Mouse (Mus musculus): Measurements from ENCODE around the gene Robo4.

Gene Robo4

DNA sequence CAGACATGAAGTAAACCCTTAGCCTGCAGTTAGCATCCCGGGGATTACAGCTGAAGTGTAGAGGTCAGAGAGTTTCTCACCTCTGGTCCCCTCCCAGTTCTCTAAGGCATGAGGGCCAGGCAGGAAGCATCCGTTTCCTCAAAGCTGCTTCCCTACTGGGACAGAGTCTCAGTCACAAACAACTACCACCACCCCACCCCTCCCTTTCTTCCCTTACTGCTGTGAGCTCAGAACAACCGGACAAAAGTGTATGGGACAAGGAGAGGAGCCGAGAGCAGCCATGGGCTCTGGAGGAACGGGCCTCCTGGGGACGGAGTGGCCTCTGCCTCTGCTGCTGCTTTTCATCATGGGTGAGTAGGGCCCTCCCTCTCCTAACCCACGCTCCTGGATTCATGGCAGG lies at the start of gene Robo4:
TSS of gene Robo4 (plus strand) at position 96 of the 400 bp plus-strand sequence.
- peak; percentile 79 for DNase-seq (ENCODE audit: low spot score)

DNA sequence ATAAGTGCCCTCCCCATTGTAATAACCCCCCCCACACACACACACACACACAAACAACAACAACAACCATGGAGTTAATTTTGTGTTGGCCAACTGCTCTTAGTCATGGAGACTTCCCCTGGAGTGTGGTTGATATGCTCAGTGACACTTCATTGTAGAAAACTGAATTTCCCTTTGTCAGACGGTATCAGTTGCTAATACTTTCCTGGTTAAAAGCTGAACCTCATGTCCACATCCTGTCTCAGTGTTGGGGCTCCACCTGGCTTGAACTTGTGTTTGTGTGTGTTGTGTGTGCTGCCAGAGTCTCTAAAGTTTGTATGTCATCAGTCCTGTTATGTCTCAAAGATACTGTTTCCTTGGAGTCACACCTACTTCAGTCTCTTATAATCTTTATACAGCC lies 47.2 kb upstream of the Robo4 start:
- no peak for DNase-seq (ENCODE audit: low spot score)

DNA sequence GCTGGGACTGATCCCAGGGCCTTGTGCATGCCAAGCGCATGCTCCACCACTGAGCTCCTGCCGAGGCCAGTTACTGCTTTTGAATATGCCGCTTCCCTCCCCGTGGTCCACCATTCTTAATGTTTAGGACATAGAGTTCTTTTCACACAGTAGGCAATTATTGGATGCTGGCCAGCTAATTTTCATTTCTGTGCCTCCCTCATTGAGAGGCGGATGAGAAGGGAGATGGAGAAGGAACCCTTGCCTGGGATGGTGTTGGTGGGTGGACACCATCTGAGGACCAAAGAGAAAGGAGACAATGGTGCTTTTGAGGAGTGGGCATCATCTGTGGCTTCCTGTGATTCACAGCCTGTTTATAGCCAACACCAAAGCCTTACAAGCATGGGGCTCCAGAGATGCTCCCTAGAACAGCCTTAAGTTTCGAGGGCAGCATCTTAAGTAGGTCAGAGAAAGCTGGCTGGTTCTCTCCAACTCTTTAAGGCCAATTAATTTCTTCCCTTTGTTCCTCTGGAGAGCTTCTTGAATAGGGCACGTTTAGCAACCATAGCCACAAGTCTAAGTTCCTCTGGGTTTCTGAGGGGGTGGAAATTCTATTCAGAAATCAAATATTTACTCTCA lies 42.9 kb upstream of the Robo4 start:
- DNase-seq (ENCODE audit: low spot score): peak; percentile 57

DNA sequence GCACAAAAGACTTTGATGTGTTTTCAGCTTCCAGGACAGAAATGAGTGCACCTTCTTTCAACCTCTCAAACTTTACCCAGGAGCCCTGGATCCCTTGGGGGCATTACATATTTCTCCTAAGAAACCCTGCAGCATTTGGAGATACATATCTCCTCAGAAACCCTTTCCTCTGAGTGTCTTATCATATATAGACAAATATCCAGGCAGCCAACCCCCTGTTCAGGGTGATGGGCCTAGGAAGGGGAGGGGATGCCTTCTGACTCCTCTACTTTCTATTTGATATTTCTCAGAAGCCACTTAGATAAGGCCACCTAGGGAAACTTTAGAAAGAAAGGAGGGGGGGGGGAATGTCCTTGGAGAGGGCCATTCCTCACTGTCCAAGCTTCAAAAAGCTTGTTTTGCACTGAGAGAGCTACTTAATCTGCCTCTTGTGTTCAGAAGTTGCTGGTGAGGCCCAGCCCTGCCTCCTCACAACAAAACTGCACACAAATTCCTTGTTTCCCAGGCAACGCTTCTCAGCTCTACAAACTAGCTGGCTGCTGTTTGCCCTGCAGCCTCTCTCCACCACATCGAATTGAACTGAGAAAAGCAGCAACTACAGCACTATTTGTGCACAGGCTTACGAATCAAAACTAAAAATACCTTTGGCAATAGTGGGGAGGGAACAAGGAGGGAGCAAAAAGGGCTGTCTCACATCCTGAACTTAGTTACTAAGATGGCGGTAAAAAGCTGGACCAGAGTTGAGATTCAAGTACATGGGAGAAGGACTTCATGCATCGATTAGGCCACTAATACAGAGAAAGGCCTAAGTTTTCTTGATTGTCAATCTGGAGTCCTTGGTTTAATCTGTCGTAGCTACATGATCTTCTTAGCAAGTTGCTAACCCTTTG lies 42.1 kb upstream of the Robo4 start:
- DNase-seq (ENCODE audit: low spot score): peak; percentile 85

DNA sequence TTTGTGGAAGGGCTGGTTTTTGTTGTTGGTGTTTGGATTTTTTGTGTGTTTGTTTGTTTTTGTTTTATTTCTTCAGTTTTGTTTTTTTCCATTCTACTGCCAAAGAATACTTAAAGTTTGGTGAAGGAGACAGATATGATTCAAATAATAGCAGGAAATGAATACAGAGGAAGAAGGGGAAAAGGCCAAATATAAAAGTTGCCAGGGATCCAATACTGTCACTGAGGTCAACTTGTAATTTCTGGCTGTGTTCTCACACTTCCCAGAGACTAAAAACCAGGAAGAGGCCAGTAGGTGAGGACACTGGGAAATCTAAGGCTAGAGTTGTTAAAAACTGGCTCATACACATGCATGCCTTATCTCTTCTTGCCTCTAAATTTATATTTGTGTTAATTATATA lies 39.6 kb upstream of the Robo4 start:
- no peak for DNase-seq (ENCODE audit: low spot score)

DNA sequence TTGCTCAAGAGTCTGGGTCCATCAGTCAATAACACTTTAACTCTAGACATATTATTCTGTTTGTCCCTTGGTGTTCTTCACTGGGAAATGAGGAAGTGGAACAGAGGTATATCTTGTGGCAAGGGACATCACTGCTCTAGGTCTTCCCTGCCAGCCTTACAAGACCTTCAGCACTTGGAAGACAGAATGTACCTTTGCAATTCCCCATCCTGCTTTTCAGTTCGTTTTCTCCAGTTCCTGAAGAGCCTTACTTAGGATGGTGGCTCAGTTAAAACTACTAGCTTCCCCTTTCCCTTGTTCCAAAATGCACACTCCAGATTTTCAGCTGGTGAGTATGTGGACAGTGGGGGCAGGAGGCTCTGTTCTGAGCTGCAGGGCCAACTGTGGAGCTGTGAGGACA lies 38.8 kb upstream of the Robo4 start:
- no peak for DNase-seq (ENCODE audit: low spot score)

DNA sequence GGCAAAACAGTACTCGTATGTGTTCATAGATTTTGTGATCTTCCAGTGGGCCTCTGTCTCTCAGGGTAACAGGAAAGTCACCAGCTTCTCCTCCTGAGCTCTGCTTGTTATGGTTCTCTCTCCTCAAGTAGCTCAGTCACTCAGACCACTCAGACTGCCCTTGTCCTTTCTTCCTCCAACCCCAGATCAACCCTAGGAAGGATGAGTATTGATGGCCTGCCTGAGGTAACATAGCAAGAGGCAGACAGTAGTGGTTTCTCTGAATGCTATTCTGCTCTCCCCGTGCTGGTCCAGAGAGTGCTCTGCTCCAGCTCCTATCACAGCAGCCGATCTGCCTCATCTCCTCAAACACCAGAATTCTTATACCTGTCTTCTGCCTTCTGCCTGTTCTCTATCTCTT lies 38.1 kb upstream of the Robo4 start:
- DNase-seq (ENCODE audit: low spot score): no peak

DNA sequence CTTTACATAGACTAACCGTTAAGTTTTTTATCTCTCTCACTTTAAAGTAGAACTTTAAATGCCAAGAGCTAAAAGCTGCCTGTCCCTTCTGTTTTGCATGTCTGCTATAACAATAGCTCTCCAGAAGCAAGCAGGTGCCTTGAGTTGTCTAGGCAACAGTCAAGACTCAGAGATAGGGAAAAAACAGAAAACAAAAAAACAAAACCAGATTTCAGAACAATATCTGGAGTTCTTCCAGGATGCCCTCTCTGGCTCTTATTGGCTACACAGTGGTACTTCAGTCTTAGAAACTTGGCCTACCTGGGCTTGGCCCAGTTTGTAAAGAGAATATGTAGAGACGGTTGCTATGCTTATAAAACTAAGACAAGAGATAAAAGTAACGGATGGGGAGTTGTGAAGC lies 37.3 kb upstream of the Robo4 start:
- DNase-seq (ENCODE audit: low spot score): no peak

DNA sequence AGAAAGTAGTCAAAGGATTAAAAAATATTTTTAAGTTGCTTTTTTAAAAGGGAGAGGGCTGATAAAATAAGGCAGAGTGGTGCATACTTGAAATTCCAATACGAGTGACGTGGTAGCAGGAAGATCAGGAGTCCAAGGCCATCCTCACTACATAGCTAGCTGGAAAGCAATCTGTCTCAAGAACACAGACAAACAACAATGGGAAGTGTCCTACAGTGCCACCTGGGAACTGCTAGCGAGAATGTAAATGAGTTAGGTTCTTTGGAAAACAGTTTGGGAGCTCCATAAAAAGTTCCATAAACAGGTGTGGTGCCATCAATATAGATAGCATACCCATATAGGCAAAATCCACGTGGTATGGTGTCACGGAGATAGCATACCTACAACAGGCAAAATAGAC lies 36.0 kb upstream of the Robo4 start:
- DNase-seq (ENCODE audit: low spot score): no peak

DNA sequence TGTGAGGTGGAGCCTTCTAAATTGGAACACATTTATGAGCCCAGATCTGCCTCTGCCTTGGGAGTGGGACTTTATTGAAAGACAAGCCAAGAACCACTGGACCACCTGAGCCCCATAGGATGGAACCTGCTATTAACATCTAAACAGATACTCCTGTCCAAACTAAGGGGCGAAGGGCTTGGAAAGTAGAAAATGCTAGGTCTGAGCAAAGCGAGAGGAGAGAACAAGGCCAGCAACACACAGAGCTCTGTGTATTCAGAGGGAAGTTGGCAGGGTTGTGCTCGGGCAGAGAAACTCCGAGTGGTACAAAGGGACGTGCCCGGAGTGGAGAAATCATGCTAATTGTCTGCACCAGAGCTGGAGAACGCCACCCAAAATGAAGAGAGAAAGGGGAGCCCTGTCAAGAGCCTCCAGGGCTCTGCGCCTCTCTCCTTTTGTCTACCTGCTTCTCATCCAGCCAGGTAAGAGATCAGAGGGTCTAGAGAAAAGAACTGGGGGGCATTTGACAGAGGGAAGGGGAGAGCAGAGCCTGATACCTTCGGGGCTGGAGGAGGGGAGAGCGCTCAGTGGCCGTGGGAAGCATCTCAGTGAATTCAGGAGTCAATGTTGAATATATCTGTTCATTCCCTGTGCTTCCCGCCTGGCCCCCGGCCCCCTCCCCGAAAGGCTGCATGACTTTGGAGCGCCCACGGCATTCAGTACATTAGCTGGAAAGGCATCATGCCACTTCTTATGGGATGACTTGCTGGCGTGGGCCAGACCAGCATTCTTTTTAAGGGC lies 34.2 kb upstream of the Robo4 start, which contains the start of gene Hepacam:
TSS of gene Hepacam (plus strand) at position 51 of the 780 bp plus-strand sequence.
- DNase-seq (ENCODE audit: low spot score): no peak

DNA sequence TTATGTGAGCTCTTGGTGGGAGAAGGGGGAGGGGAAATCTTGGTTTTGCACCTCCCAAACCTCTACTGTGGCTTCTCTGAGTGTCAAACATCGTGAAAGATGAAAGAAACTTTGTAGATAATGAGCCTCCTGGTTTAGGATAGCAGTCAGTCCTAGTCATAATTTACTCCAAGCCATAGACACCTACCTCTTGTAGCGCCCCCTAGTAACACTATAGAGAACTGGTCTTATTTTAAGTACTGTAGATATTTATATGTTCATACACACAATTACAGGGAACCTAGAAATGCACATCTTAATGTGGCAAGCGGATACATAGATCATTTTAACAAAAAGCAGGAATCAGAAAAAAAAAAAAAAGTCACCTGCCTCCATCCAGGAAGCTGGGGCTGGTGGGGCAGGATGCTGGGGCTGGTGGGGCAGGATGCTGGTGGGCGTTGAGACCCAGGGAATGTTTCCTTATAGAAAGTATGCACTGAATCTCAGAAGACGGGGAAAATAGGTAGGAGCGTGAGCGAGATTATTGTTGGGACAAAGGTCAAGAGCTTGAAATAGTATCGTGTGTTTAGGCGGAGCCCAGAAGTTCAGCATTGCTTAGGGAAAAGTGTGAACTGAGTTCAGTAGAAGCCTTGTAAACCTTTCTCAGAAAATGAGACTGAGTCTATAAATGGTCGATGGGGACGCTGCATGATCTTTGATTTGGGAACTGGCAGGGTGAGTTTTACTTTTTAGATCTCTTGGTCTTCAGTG lies 33.4 kb upstream of the Robo4 start:
- no peak for DNase-seq (ENCODE audit: low spot score)

DNA sequence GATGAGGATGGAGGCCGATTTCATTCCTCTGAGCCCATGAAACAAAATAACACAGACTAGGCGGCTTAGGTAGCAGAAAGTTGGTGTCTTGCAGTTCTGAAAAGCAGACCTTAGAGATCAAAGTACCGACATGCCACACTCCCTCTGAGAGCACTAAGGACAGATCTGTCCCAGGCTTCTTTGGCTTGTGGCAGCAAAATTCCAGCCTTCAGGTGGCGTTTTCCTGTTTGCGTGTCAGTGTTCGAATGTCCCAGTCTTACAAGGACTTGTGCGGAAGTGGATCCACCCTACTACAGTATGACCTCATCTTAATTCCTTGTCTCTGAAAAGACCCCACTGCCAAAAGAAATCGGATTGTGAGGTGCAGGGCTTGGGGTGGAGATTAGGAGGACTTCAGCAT lies 32.8 kb upstream of the Robo4 start:
- peak; percentile 76 for DNase-seq (ENCODE audit: low spot score)

DNA sequence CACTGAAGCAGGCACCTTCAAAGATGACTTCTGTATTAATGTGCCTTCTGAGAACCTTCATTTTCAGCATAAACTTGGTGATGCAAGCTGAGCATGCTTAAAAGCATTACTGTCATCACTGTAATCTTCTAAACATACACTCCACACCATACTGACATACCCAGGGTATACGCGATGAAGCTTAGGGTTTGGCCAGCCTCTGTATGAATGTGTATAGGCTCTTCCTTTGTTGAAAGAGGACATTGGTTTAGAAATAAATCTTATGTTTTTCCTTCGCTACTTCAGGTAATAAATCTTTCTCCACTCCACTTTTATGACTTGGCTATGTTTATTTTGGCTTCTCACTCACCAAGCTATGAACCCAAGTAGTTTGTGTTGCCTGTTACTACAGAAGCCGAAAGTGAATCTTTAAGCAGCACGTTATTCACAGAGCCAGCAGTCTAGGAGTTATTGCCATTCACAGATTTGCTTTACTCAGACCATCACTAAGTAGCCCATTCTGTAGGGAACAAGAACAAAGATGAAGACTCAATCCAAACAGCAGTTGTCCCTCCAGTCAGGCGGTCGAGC lies 30.4 kb upstream of the Robo4 start:
- DNase-seq (ENCODE audit: low spot score): no peak

DNA sequence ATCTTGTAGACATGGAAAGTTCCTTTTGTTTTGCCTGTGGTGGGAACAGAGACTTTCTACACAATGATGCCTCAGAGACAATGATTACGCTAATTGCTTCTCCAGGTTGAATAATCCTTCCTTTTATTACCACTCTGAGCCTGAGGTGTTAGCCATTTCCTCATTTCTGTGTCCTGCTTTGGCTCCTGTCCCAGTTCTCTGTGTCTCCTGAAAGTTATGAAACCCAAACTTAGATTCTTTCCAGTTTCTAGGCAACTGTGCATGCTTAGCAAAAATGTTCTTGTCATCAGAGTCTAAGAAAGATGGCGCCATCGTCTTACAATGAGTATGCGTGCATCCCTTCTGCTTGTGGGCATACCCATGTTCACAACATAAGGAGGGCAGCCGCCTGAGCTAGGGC lies 26.0 kb upstream of the Robo4 start:
- DNase-seq (ENCODE audit: low spot score): peak; percentile 55

DNA sequence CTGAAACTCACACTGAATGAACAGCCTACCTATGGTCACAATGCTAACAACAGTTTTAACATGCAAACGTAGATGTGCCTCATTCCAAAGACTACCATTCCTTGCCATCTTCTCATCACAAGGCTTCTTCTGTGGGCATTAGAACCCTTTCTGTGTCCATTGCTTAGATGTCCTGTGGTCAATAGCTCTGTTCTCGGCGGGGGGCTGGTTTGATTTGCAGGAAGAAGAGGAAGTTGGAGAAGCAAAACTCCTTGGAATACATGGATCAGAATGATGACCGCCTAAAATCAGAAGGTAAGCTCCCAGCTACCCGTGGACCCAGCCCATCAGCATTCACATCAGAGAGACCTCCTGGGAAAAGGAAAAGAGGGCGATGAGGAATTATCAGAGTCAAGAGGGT lies 18.5 kb upstream of the Robo4 start:
- DNase-seq (ENCODE audit: low spot score): no peak

DNA sequence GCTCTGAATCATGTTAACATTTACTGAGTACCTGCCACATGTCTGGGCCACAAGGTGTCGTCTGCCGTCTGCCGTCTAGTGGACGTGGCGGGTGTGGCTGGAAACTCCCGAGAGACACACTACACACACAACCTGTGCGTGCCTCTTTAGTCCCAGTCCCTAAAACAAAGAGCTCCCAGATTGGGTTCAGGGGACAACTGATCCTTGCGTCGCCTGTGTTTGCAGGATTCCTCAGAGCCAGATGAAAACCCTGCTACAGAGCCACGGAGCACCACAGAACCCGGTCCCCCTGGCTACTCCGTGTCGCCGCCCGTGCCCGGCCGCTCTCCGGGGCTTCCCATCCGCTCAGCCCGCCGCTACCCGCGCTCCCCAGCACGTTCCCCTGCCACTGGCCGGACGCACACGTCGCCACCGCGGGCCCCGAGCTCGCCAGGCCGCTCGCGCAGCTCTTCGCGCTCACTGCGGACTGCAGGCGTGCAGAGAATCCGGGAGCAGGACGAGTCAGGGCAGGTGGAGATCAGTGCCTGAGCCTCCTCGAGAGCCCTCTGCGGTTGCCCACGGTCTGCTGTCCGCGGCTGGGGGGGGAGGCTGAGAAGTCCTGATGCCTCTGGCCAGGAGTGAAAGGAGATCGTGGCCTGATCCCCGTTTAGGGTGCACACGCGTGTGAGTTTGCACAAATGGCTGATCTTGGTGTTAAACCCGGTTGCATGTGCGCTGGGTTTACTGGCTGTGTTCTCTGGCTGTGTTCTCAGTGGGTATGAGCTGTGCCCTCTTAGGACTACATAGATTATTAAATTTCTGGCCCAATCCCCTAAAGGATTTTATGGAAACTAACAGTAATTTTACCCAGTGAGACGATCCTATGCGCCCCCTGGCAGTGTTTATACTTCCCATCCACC lies 17.2 kb upstream of the Robo4 start:
- DNase-seq (ENCODE audit: low spot score): peak; percentile 48

DNA sequence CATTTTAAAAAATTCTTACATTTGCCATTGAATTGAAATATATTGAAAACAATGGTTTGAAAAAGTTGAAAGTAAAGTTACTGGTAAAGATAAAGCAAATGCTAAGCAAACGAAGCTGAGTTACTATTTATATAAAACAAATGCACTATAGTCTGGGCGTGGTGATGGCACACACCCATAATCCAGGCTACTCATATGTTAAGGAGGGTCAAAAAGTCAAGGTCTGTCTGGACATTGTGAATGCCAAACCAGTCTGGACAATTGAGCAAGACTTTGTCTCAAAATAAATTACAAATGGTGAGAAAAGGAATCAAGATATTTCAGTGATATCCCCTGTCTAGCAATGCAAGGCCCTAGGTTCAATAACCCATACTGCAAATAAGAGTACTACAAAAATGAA lies 10.8 kb upstream of the Robo4 start:
- no peak for DNase-seq (ENCODE audit: low spot score)

DNA sequence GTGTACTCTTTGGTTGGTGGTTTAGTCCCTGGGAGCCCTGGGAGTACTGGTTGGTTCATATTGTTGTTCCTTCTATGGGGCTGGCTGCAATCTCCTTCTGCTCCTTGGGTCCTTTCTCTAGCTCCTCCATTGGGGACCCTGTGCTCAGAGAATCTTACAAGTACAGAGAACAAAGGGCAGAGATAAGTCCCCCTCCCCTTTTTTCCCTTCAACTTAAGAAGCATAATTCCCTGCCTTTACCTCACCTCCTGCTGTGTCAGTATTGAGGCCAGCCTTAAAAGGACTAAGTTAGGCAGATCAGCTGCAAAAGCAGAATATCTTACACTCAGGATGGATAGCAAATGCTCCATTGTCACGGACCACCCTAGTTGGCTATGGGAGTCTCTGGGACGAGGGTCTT lies 9.6 kb upstream of the Robo4 start:
- DNase-seq (ENCODE audit: low spot score): no peak

DNA sequence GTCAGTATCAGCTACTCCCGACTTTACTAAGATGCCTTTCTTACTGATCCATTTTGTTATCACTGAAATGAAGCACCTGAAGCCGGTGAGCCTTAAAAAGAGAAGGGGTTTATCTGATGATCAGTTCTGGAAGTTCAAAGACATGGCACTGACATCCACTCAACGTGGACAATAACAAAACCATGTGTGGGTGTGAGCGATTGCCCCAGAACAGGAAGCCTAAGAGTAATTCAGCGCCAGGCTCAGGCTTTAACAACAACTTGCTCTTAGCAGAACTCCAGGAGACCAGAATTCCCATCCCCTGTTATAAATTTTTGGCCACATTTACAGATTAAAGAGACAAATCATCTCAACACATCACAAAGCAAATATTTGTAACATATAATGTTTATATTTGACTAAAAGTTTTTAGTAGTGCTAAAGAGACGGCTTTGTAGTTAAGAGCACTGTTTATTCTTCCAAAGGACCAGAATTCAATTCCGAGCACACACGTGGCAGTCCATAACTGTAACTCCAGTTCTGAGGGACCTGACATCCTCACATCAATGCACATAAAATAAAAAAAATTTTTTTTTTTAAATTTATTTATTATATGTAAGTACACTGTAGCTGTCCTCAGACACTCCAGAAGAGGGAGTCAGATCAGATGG lies 8.1 kb upstream of the Robo4 start:
- DNase-seq (ENCODE audit: low spot score): no peak

DNA sequence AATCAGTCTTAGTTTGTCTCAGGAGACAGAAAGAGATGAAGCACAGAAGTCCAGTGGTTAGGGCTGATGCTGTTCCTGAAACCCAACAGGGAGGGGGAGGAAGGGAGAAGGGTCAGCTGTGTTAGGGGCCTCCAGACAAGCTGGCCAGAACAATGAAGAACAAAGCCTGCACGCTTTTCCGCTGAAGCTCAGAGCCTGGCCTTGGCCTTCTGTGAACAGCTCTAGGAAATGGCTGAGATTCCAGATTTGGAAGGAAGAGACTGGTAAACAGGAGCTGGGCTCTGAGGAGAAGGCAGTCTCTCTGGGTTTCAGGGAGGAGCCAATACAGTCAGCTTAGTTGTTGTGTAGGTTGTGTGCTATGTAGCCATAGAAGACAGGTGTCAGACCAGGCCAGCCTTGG lies 1.1 kb upstream of the Robo4 start:
- peak; percentile 81 for DNase-seq (ENCODE audit: low spot score)

All from lung, postnatal 25 days (tissue).